Comparison of ENCODE assay signal across 12 mouse cellular contexts in genomic region chr17:5165201-5165825, GRCm38 (mm10).
A peak's percentile ranks its signal among the peaks of the same experiment; 100 is the strongest.
DNase-seq lines count a peak whose midpoint lies in the region; ATAC-seq and TF ChIP-seq lines count a peak whose summit lies in the region.
"Had no signal": no experiment of that assay in that cellular context is flagged by ENCODE, and none has a peak within 500 bp of the region (broad histone marks: within the 10 kb centered on the region; RNA-seq: fewer than 3 reads in every experiment).

No protein-coding gene starts in this region.

- ATAC-seq in lung, postnatal 0 days: no peak
- ATAC-seq in inflammation-experienced regulatory T-cells, adult 6 months: peak; percentile 63
- no peak for ATAC-seq in forebrain, embryonic 13.5 days

- H3K9ac ChIP-seq in lung, postnatal 0 days (replicated peaks; ENCODE audit: low read depth): no peak overlapping the region
- no peak overlapping the region for H3K9ac ChIP-seq in forebrain, embryonic 13.5 days
- H3K9ac ChIP-seq: heart, embryonic 13.5 days; limb, embryonic 12.5 days had no signal

- H3K27ac ChIP-seq in lung, postnatal 0 days (ENCODE audit: low read length): no peak overlapping the region
- H3K27ac ChIP-seq in forebrain, embryonic 13.5 days: no peak overlapping the region
- H3K27ac ChIP-seq: heart, embryonic 13.5 days; limb, embryonic 12.5 days had no signal

- no peaks in the 10 kb centered on the region for H3K9me3 ChIP-seq in lung, postnatal 0 days (ENCODE audit: low read length)
- no peaks in the 10 kb centered on the region for H3K9me3 ChIP-seq in forebrain, embryonic 13.5 days (replicated peaks)
- H3K9me3 ChIP-seq: heart, embryonic 13.5 days; limb, embryonic 12.5 days had no signal

- DNase-seq in lung, postnatal 0 days (ENCODE audit: low spot score): peak; percentile 26
- no peak for DNase-seq in lung, adult 18-20 months
- peak; percentile 48 for DNase-seq in R1 (ENCODE audit: low read depth, low spot score)
- peak; percentile 44 for DNase-seq in thymus, postnatal 14 days
- no peak for DNase-seq in kidney, adult 11 months
- DNase-seq: adrenal gland, postnatal 36 days; cerebellum, adult 2 months; lung, postnatal 10 days had no signal

- WGBS in lung, postnatal 0 days: 76% methylated on average over 15 of the region's 15 CpGs
- WGBS in forebrain, embryonic 13.5 days: 60% methylated on average over 15 of the region's 15 CpGs

- H3K4me3 ChIP-seq in lung, postnatal 0 days (ENCODE audit: low read depth, low read length): no peak overlapping the region
- no peak overlapping the region for H3K4me3 ChIP-seq in forebrain, embryonic 13.5 days
- H3K4me3 ChIP-seq: heart, embryonic 13.5 days; limb, embryonic 12.5 days had no signal

- no peaks in the 10 kb centered on the region for H3K4me1 ChIP-seq in lung, postnatal 0 days (ENCODE audit: insufficient read depth, low read depth, low read length)
- H3K4me1 ChIP-seq in forebrain, embryonic 13.5 days: peaks cover 29% of the 10 kb centered on the region

- no peak overlapping the region for H3K4me2 ChIP-seq in lung, postnatal 0 days (replicated peaks; ENCODE audit: low read depth, low read length)
- no peak overlapping the region for H3K4me2 ChIP-seq in forebrain, embryonic 13.5 days
- H3K4me2 ChIP-seq: heart, embryonic 13.5 days; limb, embryonic 12.5 days had no signal

- no peak for TF ChIP-seq EP300 in lung, postnatal 0 days (IDR thresholded peaks at IDR 0.05)

- H3K36me3 ChIP-seq in lung, postnatal 0 days (ENCODE audit: insufficient read depth, low read length): no peaks in the 10 kb centered on the region
- H3K36me3 ChIP-seq in forebrain, embryonic 13.5 days (ENCODE audit: poor library complexity, severe bottlenecking): no peaks in the 10 kb centered on the region
- H3K36me3 ChIP-seq: heart, embryonic 13.5 days had no signal

- H3K27me3 ChIP-seq in lung, postnatal 0 days (replicated peaks; ENCODE audit: insufficient read depth, low read length): no peaks in the 10 kb centered on the region
- no peaks in the 10 kb centered on the region for H3K27me3 ChIP-seq in forebrain, embryonic 13.5 days
- H3K27me3 ChIP-seq: heart, embryonic 13.5 days; limb, embryonic 12.5 days had no signal

- TF ChIP-seq CTCF in lung, postnatal 0 days (IDR thresholded peaks at IDR 0.05): no peak

Comparison
In these comparisons a context has a peak if more than half of its experiments do, and no peak if none do; other contexts are left out.
1. DNase-seq: peak in lung, postnatal 0 days (single experiment), R1 (single experiment) and thymus, postnatal 14 days (single experiment); none in lung, adult 18-20 months (0 of 2) and kidney, adult 11 months (single experiment).